Mouse (Mus musculus) testis, adult 2 months (tissue): ENCODE measurements around the gene Ptprcap.

ENCODE experiments used
- CTCF ChIP-seq: fragments of 200-500 bp; IDR thresholded peaks from 2 replicates; pipeline ENCODE4 v1.5.1; 2012; ENCODE audit warnings: low read depth, mild to moderate bottlenecking, inconsistent platforms, low read length, moderate library complexity; ENCODE audit not compliant: control insufficient read depth, insufficient read depth, insufficient replicate concordance
- POLR2A ChIP-seq: fragments of 200-500 bp; IDR thresholded peaks from 2 replicates; pipeline ENCODE4 v1.6.1; 2012; ENCODE audit warnings: low read depth, mild to moderate bottlenecking, inconsistent platforms, low read length, moderate library complexity; ENCODE audit not compliant: control insufficient read depth

DNA sequence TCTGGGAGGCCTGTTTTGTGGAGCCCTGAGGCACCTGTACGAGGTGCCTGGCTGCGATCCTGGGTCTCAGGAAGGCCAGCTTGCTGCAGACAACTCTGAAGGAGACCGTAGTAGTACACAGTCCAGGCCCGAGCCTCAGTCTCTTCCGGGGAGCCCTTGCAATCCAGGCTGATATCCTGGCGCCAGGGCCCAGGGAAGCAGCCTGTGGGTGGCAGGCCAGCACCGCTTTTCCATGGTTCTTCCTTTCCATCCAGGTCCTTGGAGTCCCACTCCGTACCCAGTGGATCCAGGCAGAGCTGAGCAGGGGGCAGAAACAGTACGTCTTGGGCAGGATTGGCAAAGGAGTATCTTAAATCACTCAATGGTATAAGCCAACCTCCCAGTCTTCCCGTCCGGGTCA lies 19.5 kb downstream of the Ptprcap start:
- TF ChIP-seq CTCF (no peak; the same call in 1 of the 2 replicates), POLR2A (no peak)
